Mouse (Mus musculus) liver, embryonic 16.5 days (tissue): Measurements from ENCODE around the gene Dgcr6. TPM values are rescaled to one million over a fixed set of nuclear protein-coding genes. Genes with fewer than 3 reads are reported as not detected.

ENCODE experiments used
- polyA plus RNA-seq: library from polyadenylated mRNA; unstranded; fragments of >200 nt; fragmentation: Nextera tagmentation; extraction: Ambion mirVana; gene quantifications from 2 replicates; pipeline ENCODE4 v1.2.1, GENCODE M21; 2015

Dgcr6 gene
- polyA plus RNA-seq, 1 experiment from 2014 or later = 17.1 TPM

Other genes starting within 250 kb of the Dgcr6 start
- not detected in 2 replicates for gene B830017H08Rik, start 219.7 kb upstream of the Dgcr6 start, polyA plus RNA-seq
- 0.58 and 0.88 TPM in 2 replicates for gene Car15, start 214.5 kb upstream of the Dgcr6 start, polyA plus RNA-seq
- gene Gm20518, start 161.2 kb upstream of the Dgcr6 start, polyA plus RNA-seq = 0.09 TPM in 1 of 2 replicates, not detected in the other
- gene Tssk1, start 158.6 kb upstream of the Dgcr6 start, polyA plus RNA-seq = not detected in 2 replicates
- gene Dgcr2, start 154.3 kb upstream of the Dgcr6 start, polyA plus RNA-seq = 19.8 and 21.3 TPM in 2 replicates
- gene Tssk2, start 154.2 kb upstream of the Dgcr6 start, polyA plus RNA-seq = not detected in 2 replicates
- gene Ess2, start 141.5 kb upstream of the Dgcr6 start, polyA plus RNA-seq = 9.1 and 9.4 TPM in 2 replicates
- gene Gsc2, start 137.8 kb upstream of the Dgcr6 start, polyA plus RNA-seq = not detected in 2 replicates
- 55.8 and 63.5 TPM in 2 replicates for gene Slc25a1, start 124.6 kb upstream of the Dgcr6 start, polyA plus RNA-seq
- 2.3 and 2.5 TPM in 2 replicates for gene Vpreb2, start 72.4 kb upstream of the Dgcr6 start, polyA plus RNA-seq
- gene Prodh, start 37.3 kb downstream of the Dgcr6 start, polyA plus RNA-seq = 2.2 and 2.3 TPM in 2 replicates
- gene Rtn4r, start 74.8 kb downstream of the Dgcr6 start, polyA plus RNA-seq = 0.11 and 0.15 TPM in 2 replicates
- not detected in 2 replicates for gene Ccdc188, start 165.0 kb downstream of the Dgcr6 start, polyA plus RNA-seq
- 0.63 and 0.79 TPM in 2 replicates for gene Zdhhc8, start 182.3 kb downstream of the Dgcr6 start, polyA plus RNA-seq
- 46.7 and 47.0 TPM in 2 replicates for gene Trmt2a, start 195.8 kb downstream of the Dgcr6 start, polyA plus RNA-seq
- gene Ranbp1, start 195.9 kb downstream of the Dgcr6 start, polyA plus RNA-seq = 188 and 217 TPM in 2 replicates
- not detected in 2 replicates for gene Gm49776, start 205.5 kb downstream of the Dgcr6 start, polyA plus RNA-seq
- gene Dgcr8, start 236.4 kb downstream of the Dgcr6 start, polyA plus RNA-seq = 10.5 and 11.3 TPM in 2 replicates